Mouse (Mus musculus) small intestine, adult 2 months (tissue): Measurements from ENCODE around the gene Ntf3.

ENCODE experiments used
- CTCF ChIP-seq: fragments of 200-500 bp; IDR thresholded peaks from 2 replicates; pipeline ENCODE4 v1.5.1; 2012; ENCODE audit warnings: low read depth, mild to moderate bottlenecking, control low read depth, inconsistent platforms, low read length, moderate library complexity, mixed read lengths; ENCODE audit not compliant: insufficient replicate concordance, insufficient read length; ENCODE audit errors: extremely low read depth
- POLR2A ChIP-seq: fragments of 200-500 bp; IDR thresholded peaks from 2 replicates; pipeline ENCODE4 v1.6.1; 2012; ENCODE audit warnings: low read depth, mild to moderate bottlenecking, control low read depth, inconsistent platforms, low read length, moderate library complexity

- TF ChIP-seq POLR2A (no peak), CTCF (no peak)
Measured at GRCm38 (mm10) chr6:126095041-126095440, 71.7 kb downstream of the Ntf3 start.
